ENCODE assay signal across 24 mouse cellular contexts in the genomic region with DNA sequence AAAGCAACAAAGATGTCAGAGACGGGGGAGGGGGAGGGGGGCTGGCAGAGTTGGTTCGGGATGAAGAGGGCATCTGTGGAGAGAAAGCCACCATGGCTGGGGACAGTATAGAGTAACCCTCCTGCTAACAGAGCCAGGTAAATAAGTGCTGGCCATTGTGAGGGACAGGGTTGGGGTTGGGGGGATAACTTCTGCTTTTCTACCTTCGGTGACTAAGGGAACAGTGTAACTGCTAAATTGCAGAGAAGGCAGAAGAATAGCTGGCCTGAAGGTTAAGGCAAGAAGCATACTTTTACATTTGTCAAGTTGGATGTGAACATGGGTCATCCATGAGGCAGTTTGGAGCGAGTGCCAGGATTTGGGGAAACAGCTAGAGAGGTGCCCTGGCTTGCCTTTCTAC.
"Had no signal": no experiment of that assay in that cellular context is flagged by ENCODE, and none has a peak within 500 bp of the region (broad histone marks: within the 10 kb centered on the region; RNA-seq: fewer than 3 reads in every experiment).

No protein-coding gene starts in this region.

- H3K27me3 ChIP-seq: neural tube, embryonic 12.5 days; neural tube, embryonic 15.5 days had no signal

- H3K9me3 ChIP-seq: limb, embryonic 12.5 days; limb, embryonic 15.5 days; midbrain, embryonic 10.5 days; neural tube, embryonic 12.5 days; neural tube, embryonic 15.5 days; stomach, embryonic 15.5 days had no signal

- ATAC-seq: liver, postnatal 0 days; lung, postnatal 0 days had no signal

- H3K4me1 ChIP-seq: limb, embryonic 15.5 days; neural tube, embryonic 15.5 days had no signal

- H3K9ac ChIP-seq: limb, embryonic 12.5 days; limb, embryonic 15.5 days; liver, embryonic 14.5 days; liver, postnatal 0 days; lung, embryonic 14.5 days; neural tube, embryonic 12.5 days; neural tube, embryonic 15.5 days; stomach, embryonic 15.5 days had no signal

- H3K4me3 ChIP-seq: limb, embryonic 12.5 days; limb, embryonic 15.5 days; megakaryocyte, embryonic 14.5 days; midbrain, embryonic 10.5 days; neural tube, embryonic 12.5 days; neural tube, embryonic 15.5 days; stomach, embryonic 15.5 days had no signal

- H3K27ac ChIP-seq: kidney, postnatal 0 days; limb, embryonic 12.5 days; limb, embryonic 15.5 days; liver, embryonic 14.5 days; macrophage; midbrain, embryonic 10.5 days; neural tube, embryonic 12.5 days; neural tube, embryonic 15.5 days; stomach, embryonic 15.5 days had no signal

- H3K36me3 ChIP-seq: limb, embryonic 12.5 days; limb, embryonic 15.5 days; midbrain, embryonic 10.5 days; neural tube, embryonic 12.5 days; neural tube, embryonic 15.5 days; stomach, embryonic 15.5 days had no signal

- H3K4me2 ChIP-seq: limb, embryonic 12.5 days; limb, embryonic 15.5 days; liver, embryonic 11.5 days; lung, embryonic 14.5 days; neural tube, embryonic 12.5 days; neural tube, embryonic 15.5 days; stomach, embryonic 15.5 days had no signal

- DNase-seq: kidney, adult 2 months; kidney, postnatal 36 days; layer of hippocampus, postnatal 36 days; left cerebral cortex, postnatal 4 days; liver, postnatal 0 days; lung, embryonic 14.5 days; midbrain, embryonic 14.5 days; right cerebral cortex, adult 18-20 months; right cerebral cortex, postnatal 14 days; right cerebral cortex, postnatal 4 days; thymus, adult 18-20 months; thymus, postnatal 36 days had no signal
